Mouse (Mus musculus) embryonic facial prominence, embryonic 10.5 days (tissue): ENCODE measurements at regions not wholly inside any gene's neighbourhood (a gene's known extent, or its start where the extent isn't known, plus 50 kb on each side); places are given as distances from the start of the nearest gene placed in this dataset.

Source experiments
- DNase-seq: peaks from one replicate; pipeline ENCODE4 v3.0.0-alpha.2; 2017; ENCODE audit warnings: low spot score
- H3K27ac ChIP-seq: fragments of 300-500 bp; sonication (generic); replicated peaks from 2 replicates; pipeline ENCODE4 v1.5.1; 2016; ENCODE audit warnings: mild to moderate bottlenecking
- H3K27me3 ChIP-seq: fragments of 300-500 bp; sonication (generic); replicated peaks from 2 replicates; pipeline ENCODE4 v1.6.1; 2016; ENCODE audit warnings: low read depth, mild to moderate bottlenecking; ENCODE audit not compliant: poor library complexity, severe bottlenecking
- H3K36me3 ChIP-seq: fragments of 300-500 bp; sonication (generic); replicated peaks from 2 replicates; pipeline ENCODE4 v1.6.1; 2016; ENCODE audit warnings: mild to moderate bottlenecking, moderate library complexity
- H3K4me1 ChIP-seq: fragments of 300-500 bp; sonication (generic); 2 replicates; pipeline ENCODE4 v1.6.1; 2016
- H3K4me3 ChIP-seq: fragments of 300-500 bp; sonication (generic); 2 replicates; pipeline ENCODE4 v1.5.1; 2016; ENCODE audit warnings: mild to moderate bottlenecking, moderate library complexity
- H3K9me3 ChIP-seq: fragments of 300-500 bp; sonication (generic); 2 replicates; pipeline ENCODE4 v1.6.1; 2016; ENCODE audit warnings: mild to moderate bottlenecking
- WGBS: fragments of 180-500 bp; shearing (Covaris S2); methylation state at CpG from one replicate; pipeline ENCODE4 v1.1.7; 2016; 5-methylcytosine and 5-hydroxymethylcytosine counted together

DNA sequence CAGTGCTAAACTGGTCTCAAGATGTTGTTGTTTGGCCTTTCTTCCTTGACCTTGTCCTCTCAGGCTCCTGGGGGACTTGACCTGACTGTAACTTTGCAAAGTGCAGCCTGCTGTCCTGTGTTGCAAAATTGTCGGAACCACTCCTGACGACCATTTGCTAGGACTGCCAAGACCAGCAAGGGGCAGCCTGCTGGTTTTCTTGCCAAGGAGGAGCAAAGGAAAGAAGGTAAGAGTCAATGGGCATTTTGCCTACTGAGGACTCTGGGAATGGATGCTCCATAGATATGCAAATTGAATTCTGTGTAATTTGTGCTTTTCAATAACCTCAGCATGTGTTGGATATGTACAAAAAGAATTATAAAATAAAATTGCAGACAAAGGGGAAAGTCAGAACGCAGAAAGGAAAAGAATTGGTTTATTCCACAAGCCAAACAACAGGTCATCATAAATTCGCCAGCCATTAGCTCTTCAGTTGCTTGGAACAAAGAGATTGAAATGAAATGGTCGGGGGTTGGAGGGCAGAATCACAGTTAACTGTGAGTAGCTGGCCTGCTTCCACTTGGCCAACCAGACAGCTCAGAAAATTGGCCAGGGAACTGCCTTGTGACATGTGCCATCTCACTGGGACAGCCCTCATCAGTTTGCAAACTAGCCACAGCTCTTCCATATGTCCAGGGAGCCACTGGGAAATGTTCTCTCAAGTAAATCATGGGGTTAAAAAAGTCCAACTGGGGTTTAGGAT is 256.5 kb upstream of the Gm10192 start:
- Histone ChIP-seq H3K27me3 (no peaks in the 10 kb centered on the region), H3K27ac (no peak overlapping the region), H3K4me1 (no peaks in the 10 kb centered on the region), H3K4me3 (no peak overlapping the region), H3K36me3 (no peaks in the 10 kb centered on the region), H3K9me3 (no peaks in the 10 kb centered on the region)
- DNase-seq = no peak
- WGBS = 70% methylated on average over 5 of the region's 5 CpGs

DNA sequence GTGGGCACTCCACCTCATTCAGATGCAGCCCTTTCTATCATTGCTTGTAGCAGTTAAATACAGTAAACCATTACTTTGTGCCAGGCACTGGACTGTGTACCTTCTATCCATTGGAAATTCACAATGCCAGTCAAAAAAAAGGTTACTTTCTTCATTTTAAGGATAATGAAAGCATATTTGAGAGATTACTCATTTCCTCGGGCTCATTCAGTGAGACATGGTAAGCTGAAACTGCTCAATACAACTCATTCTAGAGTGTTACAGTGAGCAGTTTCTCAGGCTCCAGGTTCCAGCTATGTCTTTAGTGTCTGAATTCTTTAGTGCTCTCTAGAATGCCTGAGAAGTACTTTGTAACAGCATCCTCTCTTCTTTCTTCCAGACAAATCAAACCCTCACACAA is 249.7 kb upstream of the Gm10192 start:
- H3K27ac ChIP-seq = no peak overlapping the region
- no peak overlapping the region for H3K4me3 ChIP-seq
- no peak for DNase-seq
- H3K36me3 ChIP-seq = no peaks in the 10 kb centered on the region
- H3K9me3 ChIP-seq = no peaks in the 10 kb centered on the region
- no peaks in the 10 kb centered on the region for H3K27me3 ChIP-seq
- no peaks in the 10 kb centered on the region for H3K4me1 ChIP-seq
- WGBS = 84% methylated on average over 1 of the region's 1 CpGs

DNA sequence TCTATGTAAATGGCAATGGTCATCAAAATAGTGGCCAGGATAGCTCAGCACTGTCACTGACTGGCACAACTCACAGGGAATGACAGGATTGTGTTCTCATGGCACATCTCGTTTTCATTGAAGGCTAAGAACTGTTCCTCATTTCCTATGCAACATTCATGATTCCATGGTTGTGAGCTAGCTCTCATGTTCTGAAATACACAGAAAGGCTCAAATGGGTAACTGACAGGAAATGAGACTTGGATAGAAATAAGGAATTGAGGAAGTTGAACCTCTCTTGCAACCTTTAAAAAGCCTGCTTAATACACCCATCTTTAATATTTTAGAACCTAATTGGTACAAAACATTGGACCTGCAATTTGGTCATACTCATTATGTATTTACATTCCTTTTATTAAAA is 249.1 kb upstream of the Gm10192 start:
- H3K9me3 ChIP-seq = no peaks in the 10 kb centered on the region
- no peak overlapping the region for H3K4me3 ChIP-seq
- no peak overlapping the region for H3K27ac ChIP-seq
- DNase-seq = no peak
- no peaks in the 10 kb centered on the region for H3K27me3 ChIP-seq
- no peaks in the 10 kb centered on the region for H3K36me3 ChIP-seq
- no peaks in the 10 kb centered on the region for H3K4me1 ChIP-seq
- WGBS = 71% methylated on average over 1 of the region's 1 CpGs

DNA sequence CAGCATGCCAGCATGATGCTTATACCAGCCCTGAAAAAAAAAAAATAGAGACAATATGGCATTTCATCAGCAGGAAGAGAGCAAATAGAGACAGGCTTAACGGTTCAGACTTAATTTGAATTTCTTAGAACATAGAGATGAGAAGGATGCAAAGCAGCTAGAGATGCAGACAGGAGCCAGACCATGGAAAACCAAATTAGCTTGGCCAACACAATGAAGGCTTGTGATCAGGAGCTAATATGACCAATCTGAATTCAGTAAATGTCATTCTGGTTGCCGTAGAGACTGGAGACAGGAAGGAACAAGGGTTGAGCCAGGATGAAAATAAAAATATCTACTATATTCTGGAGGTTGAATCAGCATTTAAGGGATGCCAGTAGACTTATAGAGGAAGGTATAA is 248.3 kb upstream of the Gm10192 start:
- Histone ChIP-seq H3K4me1 (no peaks in the 10 kb centered on the region), H3K27ac (no peak overlapping the region), H3K9me3 (no peaks in the 10 kb centered on the region), H3K4me3 (no peak overlapping the region), H3K27me3 (no peaks in the 10 kb centered on the region), H3K36me3 (no peaks in the 10 kb centered on the region)
- 68% methylated on average over 2 of the region's 2 CpGs for WGBS
- DNase-seq = no peak

DNA sequence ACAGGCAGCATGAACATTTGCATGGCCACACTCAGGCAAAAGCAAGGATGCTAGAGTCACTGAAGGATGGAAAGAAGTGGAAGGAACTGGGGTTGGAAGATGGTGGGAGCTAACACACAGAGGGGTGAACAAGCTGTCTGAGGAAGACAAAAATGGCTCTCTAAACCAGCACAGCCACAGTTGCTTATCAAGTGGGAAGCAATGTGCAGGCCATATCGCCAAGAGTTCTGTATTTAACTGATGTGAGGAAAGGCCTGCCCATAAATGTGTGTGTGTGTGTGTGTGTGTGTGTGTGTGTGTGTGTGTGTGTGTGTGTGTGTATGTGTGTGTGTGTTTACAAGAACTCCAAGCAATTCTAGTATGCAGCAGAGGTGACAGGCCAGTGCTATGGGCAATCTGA is 236.9 kb upstream of the Gm10192 start:
- Histone ChIP-seq H3K27ac (no peak overlapping the region), H3K36me3 (no peaks in the 10 kb centered on the region), H3K4me3 (no peak overlapping the region), H3K27me3 (no peaks in the 10 kb centered on the region), H3K9me3 (no peaks in the 10 kb centered on the region), H3K4me1 (no peaks in the 10 kb centered on the region)
- 85% methylated on average over 1 of the region's 1 CpGs for WGBS
- DNase-seq = no peak

DNA sequence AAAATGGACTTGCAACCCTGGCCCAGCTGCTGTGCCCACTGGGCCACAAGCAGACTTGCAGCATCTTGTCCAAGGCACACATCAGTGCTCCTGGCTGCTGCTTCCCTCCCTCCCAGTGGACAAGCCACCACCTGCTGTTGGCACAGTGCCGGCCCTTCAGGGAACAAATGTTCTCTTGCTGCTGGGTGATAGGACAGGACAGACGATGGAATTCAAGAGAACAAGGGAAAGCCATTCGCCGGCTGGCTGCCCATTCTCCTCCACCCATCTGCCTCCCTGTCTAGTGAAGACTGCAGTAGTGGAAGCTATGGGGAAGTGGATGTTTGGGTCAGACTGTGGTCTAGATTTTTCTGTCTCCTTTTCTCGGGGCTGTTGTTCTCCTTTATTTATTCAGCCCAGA is 235.7 kb upstream of the Gm10192 start:
- H3K9me3 ChIP-seq = no peaks in the 10 kb centered on the region
- H3K27me3 ChIP-seq = no peaks in the 10 kb centered on the region
- no peak overlapping the region for H3K27ac ChIP-seq
- peak; percentile 21 for DNase-seq
- no peak overlapping the region for H3K4me3 ChIP-seq
- H3K4me1 ChIP-seq = no peaks in the 10 kb centered on the region
- WGBS = 37% methylated on average over 5 of the region's 5 CpGs
- H3K36me3 ChIP-seq = no peaks in the 10 kb centered on the region

DNA sequence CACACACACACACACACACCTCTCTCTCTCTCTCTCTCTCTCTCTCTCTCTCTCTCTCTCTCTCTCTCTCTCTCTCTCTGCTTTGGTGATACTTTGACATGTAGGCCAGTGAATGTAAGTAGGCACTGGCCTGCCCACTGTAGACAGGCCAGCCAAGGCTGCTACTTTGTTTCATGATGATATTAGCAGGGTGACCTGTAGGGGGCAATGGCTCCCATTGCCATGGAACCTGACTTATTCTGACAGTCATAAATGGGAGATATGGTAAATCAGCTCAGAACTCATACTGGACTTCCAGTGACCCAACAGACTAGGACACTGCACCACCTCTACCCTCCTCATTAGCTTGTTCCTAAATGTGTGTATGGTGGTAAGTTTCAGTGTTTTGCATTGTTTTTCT is 235.0 kb upstream of the Gm10192 start:
- Histone ChIP-seq H3K4me1 (no peaks in the 10 kb centered on the region), H3K4me3 (no peak overlapping the region), H3K27ac (no peak overlapping the region), H3K27me3 (no peaks in the 10 kb centered on the region), H3K9me3 (no peaks in the 10 kb centered on the region), H3K36me3 (no peaks in the 10 kb centered on the region)
- no peak for DNase-seq

DNA sequence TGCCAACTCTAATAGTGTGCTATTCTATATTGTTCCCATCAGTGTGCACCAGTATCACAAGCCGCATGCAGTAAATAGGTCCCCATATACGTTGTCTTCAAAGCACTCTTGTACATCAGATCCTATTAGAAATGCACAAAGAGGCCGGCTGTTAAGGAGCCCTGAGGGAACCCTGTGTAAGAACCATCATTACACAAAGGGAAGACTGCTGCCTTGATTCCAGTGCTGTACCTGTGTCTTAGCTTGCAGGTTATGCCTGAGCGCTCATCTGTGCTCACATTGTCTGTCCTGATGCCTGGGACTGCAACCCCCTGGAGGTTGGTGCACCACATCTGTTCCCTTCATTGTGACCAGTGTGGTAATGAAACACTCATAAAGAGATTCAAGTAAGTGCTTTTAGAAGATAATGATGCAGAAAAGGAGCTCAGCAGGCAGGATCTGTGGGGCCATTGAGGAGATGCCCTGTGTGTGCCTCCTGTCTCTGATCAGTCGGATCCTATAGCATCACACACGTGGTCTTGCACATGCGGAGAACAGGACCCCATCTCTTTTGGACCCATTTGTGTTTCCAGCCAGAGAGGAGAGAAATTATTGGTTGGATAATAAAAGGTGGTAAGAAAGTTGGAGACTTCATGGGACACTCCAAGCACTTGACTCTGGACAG is 225.8 kb upstream of the Gm10192 start:
- 57% methylated on average over 7 of the region's 7 CpGs for WGBS
- H3K27me3 ChIP-seq = no peaks in the 10 kb centered on the region
- no peak overlapping the region for H3K27ac ChIP-seq
- no peak for DNase-seq
- no peaks in the 10 kb centered on the region for H3K9me3 ChIP-seq
- H3K36me3 ChIP-seq = no peaks in the 10 kb centered on the region
- H3K4me1 ChIP-seq = no peaks in the 10 kb centered on the region
- no peak overlapping the region for H3K4me3 ChIP-seq

DNA sequence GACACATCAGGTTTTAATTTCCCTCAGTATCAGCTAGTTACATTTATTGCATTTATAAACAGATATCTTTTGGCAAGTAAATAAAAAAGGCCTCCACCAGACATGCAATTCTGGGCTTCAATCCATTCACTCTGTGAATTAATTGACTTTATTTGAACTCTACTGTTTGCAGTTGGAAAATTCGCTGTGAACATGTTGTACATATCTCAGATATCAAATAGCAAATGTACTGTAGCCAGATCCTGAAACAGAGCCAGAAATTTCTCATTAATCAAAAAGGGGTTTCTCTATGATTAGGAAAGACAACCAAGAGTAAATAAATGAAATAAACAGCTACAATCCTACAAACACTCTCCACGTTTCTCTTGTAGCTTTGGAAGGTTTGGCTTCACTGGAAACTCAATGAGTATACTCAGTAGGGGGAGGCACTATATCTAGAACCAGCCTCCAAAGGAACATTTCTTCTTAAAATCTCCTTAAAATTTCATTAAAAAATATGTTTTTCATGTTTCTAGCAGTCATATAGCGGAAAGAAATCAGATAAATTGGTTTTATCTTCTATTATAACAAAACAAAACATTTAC is 211.8 kb upstream of the Gm10192 start:
- Histone ChIP-seq H3K9me3 (no peaks in the 10 kb centered on the region), H3K27ac (no peak overlapping the region), H3K36me3 (no peaks in the 10 kb centered on the region), H3K4me1 (no peaks in the 10 kb centered on the region), H3K4me3 (no peak overlapping the region), H3K27me3 (no peaks in the 10 kb centered on the region)
- no peak for DNase-seq
- 84% methylated on average over 3 of the region's 3 CpGs for WGBS

DNA sequence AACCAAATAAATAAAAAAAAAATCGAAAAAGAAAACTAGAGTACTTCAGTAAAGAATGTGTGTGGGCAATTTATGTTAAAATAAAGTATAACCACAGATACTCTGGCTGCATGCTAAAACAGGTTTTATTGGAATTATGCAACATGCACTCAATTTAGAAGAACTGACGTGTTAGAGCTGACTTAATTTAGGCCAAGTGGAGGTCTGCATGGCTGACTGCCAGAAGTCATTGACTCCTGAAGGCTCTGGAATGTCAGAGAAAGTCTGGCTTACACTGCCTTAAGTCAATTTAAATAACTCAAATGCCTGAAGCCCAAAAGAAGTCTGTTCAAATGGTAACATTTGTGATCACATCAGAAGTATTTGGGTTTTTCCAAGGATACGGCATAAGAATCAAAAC is 198.1 kb upstream of the Gm10192 start:
- Histone ChIP-seq H3K27me3 (no peaks in the 10 kb centered on the region), H3K27ac (no peak overlapping the region), H3K4me1 (no peaks in the 10 kb centered on the region), H3K36me3 (no peaks in the 10 kb centered on the region), H3K9me3 (no peaks in the 10 kb centered on the region), H3K4me3 (no peak overlapping the region)
- DNase-seq = no peak
- WGBS = 70% methylated on average over 3 of the region's 3 CpGs

DNA sequence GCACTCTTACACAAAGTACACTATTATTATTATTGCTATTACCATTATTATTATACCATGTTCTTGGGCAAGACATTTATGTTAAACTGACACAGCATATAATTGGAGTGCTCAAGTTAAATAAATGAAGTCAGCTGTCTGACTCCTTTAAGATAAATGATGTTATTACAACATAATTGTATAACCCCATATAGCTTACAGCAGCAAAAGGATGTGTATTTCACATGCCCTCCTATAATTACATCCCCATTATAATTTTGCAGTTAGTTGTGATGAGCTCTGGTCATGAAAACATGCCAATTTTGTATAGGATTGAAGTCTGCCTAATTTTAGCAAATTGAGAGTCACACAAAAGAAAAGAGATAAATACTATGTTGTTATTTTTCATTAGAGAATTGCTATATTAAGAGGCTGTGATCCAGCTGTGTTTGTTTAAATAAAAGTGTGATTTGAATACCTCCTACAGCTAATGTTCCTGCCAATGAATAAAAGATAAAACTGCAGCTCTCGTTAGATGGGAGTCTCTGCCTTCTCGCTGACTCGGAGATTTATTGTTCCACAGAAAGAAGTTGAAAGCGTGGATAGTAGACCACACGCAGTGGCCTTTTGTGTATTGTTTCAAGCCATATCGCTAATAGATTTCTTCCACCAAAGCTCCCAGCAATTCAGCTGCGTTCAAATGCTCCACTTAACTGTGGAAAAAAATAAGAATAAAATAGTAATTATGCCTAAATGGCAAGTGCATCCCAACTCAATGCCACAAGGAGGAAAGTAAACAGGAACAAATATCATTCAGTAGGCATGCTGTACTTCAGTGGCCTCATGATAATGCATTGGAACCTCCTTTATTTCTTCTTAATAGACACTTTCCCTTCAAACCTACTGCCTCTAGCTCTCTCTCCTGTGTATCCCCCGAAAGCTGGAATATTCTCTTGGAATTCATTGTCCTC is 194.9 kb upstream of the Gm10192 start:
- Histone ChIP-seq H3K27ac (no peak overlapping the region), H3K27me3 (no peaks in the 10 kb centered on the region), H3K4me1 (no peaks in the 10 kb centered on the region), H3K4me3 (no peak overlapping the region), H3K9me3 (no peaks in the 10 kb centered on the region), H3K36me3 (no peaks in the 10 kb centered on the region)
- no peak for DNase-seq
- WGBS = 75% methylated on average over 8 of the region's 8 CpGs

DNA sequence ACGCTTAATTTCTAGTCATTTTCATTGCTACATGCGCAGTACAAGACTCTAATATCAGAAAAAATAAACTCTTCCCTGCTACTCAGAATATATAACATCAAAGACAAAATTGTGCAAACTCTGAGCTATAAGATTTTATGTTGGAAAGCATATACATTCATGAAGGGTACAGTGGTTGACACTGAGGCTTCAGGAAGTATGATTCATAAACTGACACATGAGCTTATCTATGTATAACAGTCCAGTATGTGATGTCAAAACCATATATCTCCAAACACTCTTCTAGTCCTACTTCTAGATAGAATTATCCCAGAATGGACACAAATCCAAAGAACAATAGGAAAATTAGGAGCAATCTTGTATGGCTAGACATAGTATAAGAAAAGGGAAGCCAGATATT is 177.5 kb upstream of the Gm10192 start:
- Histone ChIP-seq H3K27me3 (no peaks in the 10 kb centered on the region), H3K9me3 (no peaks in the 10 kb centered on the region), H3K4me3 (no peak overlapping the region), H3K27ac (no peak overlapping the region), H3K4me1 (no peaks in the 10 kb centered on the region), H3K36me3 (no peaks in the 10 kb centered on the region)
- no peak for DNase-seq
- 89% methylated on average over 2 of the region's 2 CpGs for WGBS
